Mouse (Mus musculus) CH12F3 (cell line): ENCODE measurements around the gene Ipo9.

Experiments used
- in situ Hi-C: fragments of 300-500 bp; cut with MboI; formaldehyde crosslinking; loops from 2 replicates; pipeline ENCODE4 v1.14.3; 2020; ENCODE audit warnings: low sequenced_read_pairs

The Ipo9 gene

DNA sequence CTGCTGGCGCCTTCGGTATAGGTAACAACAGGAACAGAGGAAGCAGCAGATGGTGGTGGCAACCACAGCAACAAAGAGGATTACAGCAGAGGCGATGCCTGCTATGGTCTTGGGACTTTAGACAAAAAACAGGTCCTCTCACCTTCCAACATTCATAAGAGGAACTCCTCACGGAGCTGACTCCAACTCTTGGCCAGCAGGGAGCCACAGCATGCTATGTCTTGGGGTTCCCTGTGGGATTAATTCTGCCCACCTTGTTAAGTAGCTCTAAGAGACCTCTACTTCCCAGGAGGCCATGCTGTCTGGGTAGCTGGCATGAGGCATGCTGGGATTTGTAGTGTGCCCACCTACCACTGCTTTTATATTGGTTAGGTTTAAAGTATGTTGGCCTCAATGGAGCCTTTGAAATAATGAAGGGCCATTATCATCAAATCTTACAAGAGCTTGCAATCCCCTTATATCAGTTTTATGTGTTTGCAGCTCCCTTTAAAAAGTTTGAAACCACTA lies 57.1 kb downstream of the Ipo9 start:
- in situ Hi-C loops = no loop called here

DNA sequence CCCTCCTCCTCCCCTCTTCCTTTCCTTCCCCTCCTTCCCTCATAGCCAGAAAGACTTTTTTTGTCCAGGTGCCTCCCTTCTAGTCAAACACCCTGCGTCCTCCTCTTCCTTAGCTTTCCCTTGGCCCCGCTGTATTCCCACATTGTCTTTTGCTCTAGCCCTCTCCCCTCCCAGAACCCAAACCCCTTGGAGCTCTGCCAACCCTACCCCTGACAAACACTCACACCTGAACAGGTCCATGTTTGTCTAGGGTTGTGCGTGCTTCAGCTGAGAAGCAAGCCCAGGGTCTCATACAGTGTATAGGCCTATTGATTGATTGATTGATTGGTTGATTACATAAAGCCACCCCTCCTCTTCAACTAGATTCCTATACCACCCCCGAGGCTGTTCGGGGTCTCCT lies 60.9 kb downstream of the Ipo9 start:
- in situ Hi-C loops = no loop called here

DNA sequence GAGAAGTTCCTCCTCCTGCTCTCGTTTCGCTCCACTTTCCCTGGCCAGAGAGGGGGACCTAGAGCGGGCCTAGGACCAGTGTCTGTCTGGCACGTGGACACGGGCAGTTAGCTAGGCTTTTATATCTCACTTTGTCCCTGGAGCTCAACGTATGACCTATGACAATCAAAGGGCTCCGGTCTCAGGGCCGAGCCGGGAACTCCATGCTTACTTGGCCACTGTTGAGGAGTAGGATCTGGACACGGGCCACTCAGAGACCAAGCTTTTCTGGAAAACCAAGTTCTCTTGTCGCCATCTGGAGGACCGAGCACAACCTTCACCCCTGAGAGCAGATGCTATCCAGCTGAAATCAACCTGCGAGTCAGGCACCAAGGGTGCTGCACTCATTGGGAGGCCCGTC lies 61.3 kb downstream of the Ipo9 start:
- in situ Hi-C loops = no loop called here

DNA sequence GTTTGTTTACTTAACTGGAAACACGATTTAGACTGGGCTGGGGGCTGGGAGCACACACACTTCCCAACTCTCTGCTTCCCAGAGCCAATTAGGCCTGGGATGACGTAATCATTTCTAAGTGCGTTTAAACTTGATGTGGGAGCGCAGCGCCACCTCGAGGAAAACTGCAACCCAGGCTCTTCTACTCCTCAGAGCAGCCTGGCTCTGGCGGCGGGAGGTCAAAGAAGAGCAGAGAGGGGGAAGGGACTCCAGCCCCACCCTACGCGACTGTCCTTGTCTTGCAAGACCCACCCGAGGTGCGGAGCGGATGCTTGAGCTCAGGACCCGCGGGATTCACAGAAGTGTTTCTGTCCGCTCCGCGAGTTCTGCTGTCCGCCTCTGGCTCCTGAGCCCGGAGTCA lies 62.1 kb downstream of the Ipo9 start:
- in situ Hi-C loops = no loop called here

DNA sequence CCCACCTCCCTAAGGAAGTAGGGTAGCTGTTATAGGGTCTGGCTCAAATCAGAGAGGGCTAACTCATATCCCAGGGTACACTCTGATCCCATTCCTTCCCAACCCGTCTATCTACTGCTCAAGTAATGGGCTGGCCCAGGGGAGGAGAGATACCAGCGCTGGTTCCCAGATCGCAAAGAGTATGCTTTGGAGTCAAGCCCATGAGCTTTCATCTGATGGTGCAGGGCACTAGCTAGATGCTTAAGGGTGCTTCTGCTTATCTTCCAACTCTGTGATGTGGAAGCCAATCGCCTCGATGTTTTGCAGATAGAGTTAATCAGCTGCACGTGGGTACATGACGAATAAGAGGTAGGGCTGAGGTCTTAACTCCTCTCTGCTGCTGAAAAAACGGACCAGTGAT lies 62.7 kb downstream of the Ipo9 start:
- in situ Hi-C loops = no loop called here

DNA sequence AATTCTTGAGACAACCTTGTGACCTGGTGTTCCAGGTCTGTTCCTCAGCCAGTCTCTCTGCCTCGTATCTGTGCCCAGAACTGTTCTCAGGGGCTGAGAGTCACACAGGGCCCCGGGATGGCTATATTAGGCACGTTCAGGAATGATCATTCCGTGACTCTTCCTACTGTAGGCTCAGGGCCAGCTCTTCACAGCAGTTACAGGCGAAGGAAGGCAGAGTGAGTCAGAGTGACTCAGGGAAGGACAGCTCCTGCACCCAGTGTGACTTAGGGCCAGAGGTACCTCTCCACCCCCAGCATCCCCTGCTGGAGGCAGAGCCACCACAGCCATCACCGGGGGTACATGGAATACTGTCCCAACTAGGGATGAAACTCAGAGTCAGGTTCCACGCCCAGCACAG lies 63.3 kb downstream of the Ipo9 start:
- in situ Hi-C loops = no loop called here

DNA sequence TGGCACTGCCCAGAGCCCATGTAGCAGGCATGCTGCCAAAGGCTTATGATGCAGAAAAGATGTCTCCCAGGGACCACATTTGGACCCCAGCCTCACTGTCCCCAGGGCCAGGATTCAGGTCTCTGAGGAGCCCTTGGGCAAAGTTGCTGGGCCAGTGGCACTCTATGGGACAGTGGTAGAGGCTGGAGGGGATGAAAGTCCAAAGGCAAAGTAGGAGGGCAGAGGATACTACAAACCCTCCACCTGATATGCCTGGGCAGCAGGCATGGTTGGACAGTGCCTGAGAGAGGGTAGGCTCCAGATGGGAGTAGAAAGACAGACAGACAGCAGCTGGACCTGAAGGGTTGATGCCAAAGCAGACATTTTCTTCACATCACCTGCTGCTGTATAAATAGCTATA lies 63.9 kb downstream of the Ipo9 start:
- in situ Hi-C loops = no loop called here

DNA sequence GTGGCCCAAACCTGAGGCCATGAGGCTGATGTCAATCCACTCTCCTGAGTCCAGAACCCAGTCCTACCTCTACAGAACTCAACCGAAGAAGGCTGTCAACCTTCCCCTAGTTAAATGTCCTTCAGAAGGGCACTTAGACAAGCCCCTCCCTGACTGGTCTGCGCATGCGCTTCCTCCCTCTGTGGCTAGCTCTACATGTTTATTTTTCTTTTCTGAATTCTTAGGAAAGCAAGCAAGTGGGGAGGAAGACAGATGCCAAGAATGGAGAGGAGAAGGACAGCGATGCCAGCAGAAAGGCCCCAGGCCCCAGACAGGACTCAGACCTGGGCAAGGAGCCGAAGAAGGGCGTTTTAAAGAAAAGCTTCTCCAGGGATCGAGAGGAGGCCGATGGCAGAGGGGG lies 66.9 kb downstream of the Ipo9 start:
- in situ Hi-C loops = no loop called here

DNA sequence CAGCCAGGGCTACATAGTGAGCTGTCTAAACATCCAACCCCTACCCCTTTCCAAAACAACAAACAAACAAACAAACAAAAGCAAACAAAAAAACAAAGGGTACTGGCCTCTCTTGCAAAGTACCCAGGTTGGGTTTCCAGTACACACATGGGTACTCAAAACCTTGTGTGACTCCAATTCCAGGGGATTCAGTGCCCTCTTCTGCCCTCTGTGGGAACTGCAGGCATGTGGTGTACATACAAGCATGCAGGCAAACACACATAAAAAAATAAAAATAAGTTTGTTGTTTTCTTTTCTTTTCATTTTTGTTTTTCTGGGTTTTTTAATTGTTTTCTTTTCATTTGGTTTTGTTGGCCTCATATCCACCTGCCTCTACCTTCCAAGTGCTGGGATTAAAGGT lies 68.2 kb downstream of the Ipo9 start:
- in situ Hi-C loops = no loop called here

DNA sequence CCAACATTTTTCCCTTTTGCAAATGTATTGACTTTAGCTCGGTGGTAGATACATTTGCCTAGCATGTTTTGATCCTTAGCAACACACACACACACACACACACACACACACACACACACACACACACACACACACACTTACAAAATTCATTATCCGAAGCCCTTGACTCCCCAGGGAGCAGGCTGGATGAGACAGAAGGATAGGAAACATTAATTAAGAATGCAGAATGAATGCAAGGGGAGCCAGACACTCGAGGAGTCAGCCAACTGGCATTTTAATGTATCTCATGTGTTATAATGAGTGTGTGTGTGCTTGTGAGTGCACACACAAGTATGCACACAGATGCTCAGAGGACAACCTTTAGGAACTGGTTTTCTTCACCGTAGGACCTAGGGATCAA lies 68.8 kb downstream of the Ipo9 start:
- in situ Hi-C loops = no loop called here

DNA sequence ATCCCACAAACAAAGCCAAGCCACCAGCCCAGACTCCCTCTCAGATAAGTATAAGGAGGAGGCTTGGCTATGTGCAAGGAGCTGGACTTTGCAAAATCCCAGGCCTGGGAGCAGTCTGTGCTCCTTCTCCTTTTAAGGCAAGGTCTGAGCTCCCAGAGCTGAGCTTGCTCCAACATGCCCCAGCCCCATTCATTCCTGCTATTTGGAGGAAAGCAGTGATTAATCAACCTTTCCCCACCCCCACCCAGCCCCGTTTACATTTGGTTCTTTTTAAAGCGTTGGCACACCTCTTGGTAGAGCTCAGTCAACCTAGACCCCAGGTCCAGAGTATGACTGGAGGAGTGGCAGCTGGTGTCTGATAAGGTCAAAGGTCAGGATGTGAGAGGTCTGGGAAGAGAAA lies 71.2 kb downstream of the Ipo9 start:
- in situ Hi-C loops = no loop called here

DNA sequence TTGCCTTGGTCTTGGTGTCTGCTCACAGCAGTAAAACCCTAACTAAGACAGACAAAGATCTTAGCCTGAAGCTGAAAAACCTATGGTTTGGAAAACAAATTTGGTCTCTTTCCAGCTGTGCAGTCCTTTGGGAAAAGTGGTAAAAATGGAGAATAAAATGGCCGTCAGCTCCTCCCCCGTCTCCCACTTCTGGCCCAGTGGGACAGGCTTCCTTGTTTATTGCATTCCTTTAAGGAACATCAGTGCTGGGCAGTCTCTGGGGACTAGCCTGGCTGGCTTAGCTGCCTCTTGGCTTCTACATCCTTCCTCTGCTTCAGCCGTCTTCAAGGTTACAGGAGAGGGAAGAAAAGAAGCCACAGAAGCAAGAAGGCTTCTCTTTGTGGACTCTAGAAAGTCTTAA lies 78.3 kb downstream of the Ipo9 start:
- in situ Hi-C loops = no loop called here

DNA sequence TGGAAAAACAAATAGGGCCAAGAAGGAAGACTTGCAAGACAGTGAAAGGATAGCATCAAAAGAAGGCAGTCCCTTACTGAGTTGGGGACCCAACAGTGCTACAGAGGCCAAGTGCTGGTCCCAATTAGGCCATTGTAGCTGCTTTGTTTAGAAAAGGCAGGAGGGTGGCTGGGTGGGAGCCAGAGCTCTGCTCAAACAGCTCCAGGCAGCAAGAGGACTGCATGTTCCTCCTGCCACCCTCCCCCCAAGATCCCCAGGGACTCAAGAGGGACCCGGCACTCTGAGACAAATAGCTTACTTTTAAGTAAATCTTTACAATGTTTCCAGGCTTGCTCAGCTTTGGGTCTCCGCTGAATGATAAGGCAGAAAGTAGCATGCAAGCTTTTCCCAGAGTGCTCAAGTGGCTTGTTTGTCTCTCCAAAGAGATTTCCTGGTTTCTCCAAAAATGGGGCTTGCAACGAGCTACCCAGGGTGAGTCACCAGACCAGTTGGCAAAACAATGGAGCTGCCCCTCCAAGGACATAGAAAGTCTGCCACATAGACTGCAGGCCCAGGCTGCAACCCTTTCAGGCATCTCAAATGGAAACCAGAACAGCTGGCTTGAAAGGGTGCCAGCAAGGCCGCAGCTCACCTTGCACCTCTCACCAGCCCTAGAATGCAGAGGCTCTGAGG lies 82.7 kb downstream of the Ipo9 start:
- in situ Hi-C loops = no loop called here

DNA sequence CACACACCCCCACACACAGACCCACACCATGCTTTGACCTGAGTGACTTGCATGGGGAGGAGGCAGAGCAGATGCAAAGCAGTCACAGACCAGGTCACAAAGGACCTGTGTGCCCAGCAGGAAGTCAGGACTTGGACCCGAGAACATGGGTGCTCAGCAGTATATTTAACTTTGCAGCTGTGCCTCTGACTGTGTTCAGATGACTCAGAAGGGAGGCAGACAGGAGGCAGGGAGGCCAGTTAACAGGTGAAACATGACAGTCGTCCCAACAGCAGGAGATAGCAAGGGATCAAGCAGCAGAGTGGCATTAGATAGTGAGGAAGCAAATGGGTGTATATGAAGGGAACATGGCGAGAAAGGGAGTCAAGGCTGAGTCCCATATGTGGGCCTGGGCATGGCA lies 83.4 kb downstream of the Ipo9 start:
- in situ Hi-C loops = no loop called here

DNA sequence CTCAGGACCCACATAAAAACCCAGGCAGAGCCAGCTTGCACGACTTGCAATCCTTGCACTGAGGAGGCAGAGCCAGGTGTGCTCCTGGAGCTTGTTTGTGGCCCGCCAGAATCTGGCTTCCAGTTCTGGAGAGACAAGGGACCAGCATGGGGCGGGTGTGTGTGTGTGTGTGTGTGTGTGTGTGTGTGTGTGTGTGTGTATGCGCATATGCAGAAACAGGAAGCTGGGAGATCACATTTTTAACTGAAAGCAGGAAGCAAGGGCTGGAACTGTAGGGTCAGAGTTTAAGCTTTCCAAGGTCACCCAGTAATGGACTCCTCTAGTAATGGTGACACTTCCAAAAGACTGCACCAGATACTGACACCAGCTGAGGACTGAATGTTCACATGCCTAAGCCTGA lies 86.3 kb downstream of the Ipo9 start:
- in situ Hi-C loops = no loop called here

DNA sequence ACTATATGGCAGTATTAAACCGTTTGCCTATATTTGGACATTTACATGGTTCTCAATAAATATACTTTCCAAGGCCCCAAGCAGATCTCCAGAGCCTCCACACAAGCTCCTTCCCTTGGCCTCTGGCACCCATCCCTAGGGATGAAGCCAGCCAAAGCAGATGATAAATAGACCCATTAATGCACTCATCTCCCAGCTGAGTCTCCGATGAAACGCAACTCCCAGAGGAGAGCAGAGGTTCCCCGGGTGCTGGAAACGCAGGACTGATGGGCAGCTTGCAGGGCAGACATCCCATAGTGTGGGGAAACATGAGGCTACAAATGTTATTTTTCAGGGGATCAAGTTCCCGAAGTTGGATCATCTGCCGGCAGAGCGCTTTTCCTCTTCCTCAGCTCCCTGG lies 88.4 kb downstream of the Ipo9 start:
- in situ Hi-C loops = no loop called here
